Mouse (Mus musculus): ENCODE data around the gene Fggy.

DNA sequence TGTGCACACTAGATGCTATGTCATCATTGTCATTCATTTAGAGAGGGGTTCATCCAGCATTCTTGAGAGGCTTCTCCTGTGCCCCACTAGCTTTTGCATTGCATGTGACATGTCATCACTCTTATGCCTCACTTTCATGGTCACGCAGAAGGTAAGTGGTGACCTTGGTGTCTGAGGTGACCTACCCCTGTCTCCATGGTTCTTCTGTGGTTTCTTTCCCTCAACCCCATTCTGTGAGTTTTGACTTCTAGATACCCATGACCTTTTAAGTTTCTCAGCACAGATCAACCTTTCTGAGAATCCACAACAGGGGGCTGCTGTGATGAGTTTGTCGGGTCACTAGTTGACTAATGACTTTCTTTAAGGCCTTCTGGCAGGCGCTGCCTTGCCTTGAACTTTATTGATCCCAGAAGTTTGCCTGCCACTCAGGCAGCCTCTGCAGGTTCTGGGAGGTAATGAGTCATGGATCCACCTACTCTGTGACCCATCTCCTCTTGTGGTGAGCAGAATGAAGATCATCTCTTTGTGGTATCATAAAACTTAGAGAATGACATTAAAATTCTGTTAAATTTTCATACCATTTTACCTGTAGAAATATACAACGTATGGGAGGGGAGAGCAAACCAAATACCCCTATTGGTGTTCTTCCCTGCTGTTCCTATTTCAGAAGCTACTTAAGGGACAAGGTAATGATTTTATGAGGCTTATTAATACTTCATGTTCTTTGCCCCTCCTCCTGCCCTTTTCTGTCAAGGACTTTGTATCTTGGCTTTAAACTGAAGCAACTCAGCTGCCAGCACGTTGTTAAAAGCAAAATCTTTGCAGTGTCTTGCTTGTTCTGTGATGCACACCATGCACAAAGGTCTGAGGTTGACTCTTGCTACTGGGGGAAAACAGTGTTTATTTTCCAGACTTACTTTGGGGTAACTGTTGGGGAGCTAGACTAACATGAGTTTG lies 150.9 kb downstream of the Fggy start:
- no peak for TF ChIP-seq POLR2A (IDR thresholded peaks at IDR 0.05; ENCODE audit: low read depth, low read length)
- TF ChIP-seq CTCF (IDR thresholded peaks at IDR 0.05; ENCODE audit: extremely low read depth, insufficient read depth, insufficient read length, insufficient replicate concordance): no peak
